Mouse (Mus musculus) kidney, adult 2 months (tissue): ENCODE results near the gene Esrrb. TPM values are rescaled to one million over a fixed set of nuclear protein-coding genes. Genes with fewer than 3 reads are reported as not detected.

Experiments used
- DNase-seq: peaks from one replicate; pipeline ENCODE4 v3.0.0; 2021
- H3K27ac ChIP-seq: fragments of 200-500 bp; 2 replicates; pipeline ENCODE4 v1.5.1; 2012; ENCODE audit warnings: low read depth, low read length, control low read depth, inconsistent platforms; ENCODE audit not compliant: insufficient read depth
- H3K27me3 ChIP-seq: fragments of 200-500 bp; replicated peaks from 2 replicates; pipeline ENCODE4 v1.6.1; 2012; ENCODE audit warnings: mild to moderate bottlenecking, moderate library complexity, low read length, inconsistent platforms; ENCODE audit not compliant: control insufficient read depth, insufficient read depth
- H3K36me3 ChIP-seq: fragments of 200-500 bp; 2 replicates; pipeline ENCODE4 v1.6.1; 2012; ENCODE audit warnings: mild to moderate bottlenecking, moderate library complexity, low read length, inconsistent platforms; ENCODE audit not compliant: control insufficient read depth, insufficient read depth
- H3K4me1 ChIP-seq: fragments of 200-500 bp; 2 replicates; pipeline ENCODE4 v1.6.1; 2011; ENCODE audit warnings: low read length; ENCODE audit not compliant: control insufficient read depth, insufficient read depth
- H3K4me3 ChIP-seq: fragments of 200-500 bp; 2 replicates; pipeline ENCODE4 v1.5.1; 2011; ENCODE audit warnings: mild to moderate bottlenecking, low read depth, low read length, control low read depth; ENCODE audit not compliant: insufficient read depth
- CTCF ChIP-seq: fragments of 200-500 bp; conservative IDR thresholded peaks from 2 replicates; pipeline ENCODE4 v1.5.1; 2011; ENCODE audit warnings: low read depth, mild to moderate bottlenecking, control low read depth, low read length, moderate library complexity, mixed read lengths; ENCODE audit not compliant: insufficient read depth, insufficient read length
- POLR2A ChIP-seq: fragments of 200-500 bp; IDR thresholded peaks from one replicate; pipeline ENCODE4 v1.6.1; 2011; ENCODE audit warnings: low read depth, low read length, control low read depth
- WGBS: fragments of 180-500 bp; shearing (Covaris S2); methylation state at CpG from one replicate; pipeline ENCODE4 v1.1.7; 2018; 5-methylcytosine and 5-hydroxymethylcytosine counted together
- polyA plus RNA-seq: library from polyadenylated mRNA; depleted of rRNA; stranded (reverse); fragments of >200 nt; gene quantifications from 2 replicates; pipeline ENCODE4 v1.2.3, GENCODE M21; 2012

Gene Esrrb
- polyA plus RNA-seq, 1 experiment: 16.7 TPM

GRCm38 (mm10) chr12:86336887-86337286 is 24.0 kb upstream of the Esrrb start:
- H3K27me3 ChIP-seq: no peaks in the 10 kb centered on the region
- TF ChIP-seq CTCF: no peak
- TF ChIP-seq POLR2A: no peak
- H3K27ac ChIP-seq: no peak overlapping the region
- 51% methylated on average over 7 of the region's 7 CpGs for WGBS
- H3K36me3 ChIP-seq: no peaks in the 10 kb centered on the region
- no peak overlapping the region for H3K4me3 ChIP-seq
- no peak for DNase-seq
- no peaks in the 10 kb centered on the region for H3K4me1 ChIP-seq

DNA sequence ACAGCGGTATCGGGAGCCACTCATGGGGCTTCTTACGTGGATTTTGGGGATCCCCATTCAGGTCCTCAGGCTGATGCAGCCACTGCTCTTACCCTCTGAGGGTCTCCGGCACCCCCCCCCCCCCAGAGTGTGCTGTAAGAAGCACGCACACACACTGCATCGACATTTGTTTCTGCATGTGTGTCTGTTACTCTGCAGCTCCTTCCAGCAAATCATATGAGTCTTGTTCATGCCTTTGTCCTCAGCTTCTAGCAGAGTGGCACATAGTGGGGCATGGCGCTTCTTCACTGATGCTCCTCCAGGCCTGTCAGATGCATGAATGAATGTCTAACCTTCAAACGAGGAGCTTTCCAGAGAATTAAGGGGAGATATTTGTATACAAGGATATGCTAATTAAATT is 11.4 kb upstream of the Esrrb start:
- H3K27me3 ChIP-seq: no peaks in the 10 kb centered on the region
- no peaks in the 10 kb centered on the region for H3K4me1 ChIP-seq
- DNase-seq: no peak
- H3K36me3 ChIP-seq: no peaks in the 10 kb centered on the region
- no peak overlapping the region for H3K27ac ChIP-seq
- TF ChIP-seq CTCF: no peak
- no peak for TF ChIP-seq POLR2A
- 84% methylated on average over 8 of the region's 8 CpGs for WGBS
- H3K4me3 ChIP-seq: no peak overlapping the region

DNA sequence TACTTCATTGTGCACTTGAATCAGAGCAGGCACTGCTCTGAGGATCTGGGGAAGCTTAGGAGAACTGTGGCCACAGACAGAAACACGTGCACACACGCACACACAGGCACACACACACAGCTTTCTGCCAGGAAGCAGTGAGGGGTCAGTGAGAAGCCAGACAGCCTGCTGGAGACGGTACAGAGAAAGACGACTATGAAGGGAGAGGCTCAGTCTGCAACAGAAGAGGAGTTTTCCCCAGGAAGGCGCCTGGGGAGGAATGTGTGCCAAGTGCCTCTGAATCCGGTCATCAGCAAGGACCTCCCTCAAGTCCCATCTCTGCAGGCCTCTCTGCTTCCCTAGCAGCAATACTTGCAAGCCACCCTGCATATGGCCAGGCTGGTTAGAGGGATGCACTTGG is 1.5 kb upstream of the Esrrb start:
- no peaks in the 10 kb centered on the region for H3K27me3 ChIP-seq
- H3K4me1 ChIP-seq: no peaks in the 10 kb centered on the region
- H3K27ac ChIP-seq: no peak overlapping the region
- no peak overlapping the region for H3K4me3 ChIP-seq
- H3K36me3 ChIP-seq: no peaks in the 10 kb centered on the region
- no peak for DNase-seq
- no peak for TF ChIP-seq POLR2A
- no peak for TF ChIP-seq CTCF
- 60% methylated on average over 6 of the region's 6 CpGs for WGBS

GRCm38 (mm10) chr12:86359873-86360272 is 1.0 kb upstream of the Esrrb start:
- Histone ChIP-seq H3K36me3 (no peaks in the 10 kb centered on the region), H3K27me3 (no peaks in the 10 kb centered on the region), H3K27ac (no peak overlapping the region), H3K4me3 (no peak overlapping the region), H3K4me1 (no peaks in the 10 kb centered on the region)
- 80% methylated on average over 8 of the region's 8 CpGs for WGBS
- no peak for DNase-seq
- TF ChIP-seq POLR2A: no peak

DNA sequence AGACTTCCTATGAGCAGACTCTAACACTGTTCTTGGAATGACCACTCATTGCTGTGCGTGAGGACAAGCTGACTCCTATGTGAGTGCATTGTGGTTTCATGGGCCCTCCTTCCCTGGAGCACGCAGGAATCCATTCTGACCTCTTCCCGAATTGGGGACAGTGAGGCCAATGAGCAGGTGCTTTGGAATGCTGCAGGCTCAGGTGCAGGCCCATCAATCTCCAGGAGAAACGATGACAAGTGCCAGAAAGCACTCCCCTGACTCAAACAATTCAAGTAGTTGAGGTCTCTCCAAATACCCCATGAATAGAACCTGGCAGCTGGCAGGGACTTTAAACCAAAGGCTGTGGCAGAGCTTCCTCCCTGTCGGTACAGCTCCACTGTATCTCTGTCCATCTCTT is 3.4 kb downstream of the Esrrb start:
- no peaks in the 10 kb centered on the region for H3K4me1 ChIP-seq
- TF ChIP-seq POLR2A (no peak), CTCF (no peak)
- 22% methylated on average over 5 of the region's 5 CpGs for WGBS

GRCm38 (mm10) chr12:86364756-86365155 is 3.8 kb downstream of the Esrrb start:
- Histone ChIP-seq H3K36me3 (no peaks in the 10 kb centered on the region), H3K27me3 (no peaks in the 10 kb centered on the region), H3K4me3 (no peak overlapping the region), H3K27ac (no peak overlapping the region), H3K4me1 (no peaks in the 10 kb centered on the region)
- 27% methylated on average over 5 of the region's 5 CpGs for whole genome bisulfite sequencing
- TF ChIP-seq POLR2A (no peak), CTCF (no peak)
- no peak for DNase-seq

More for the DNA sequence above, 3.4 kb downstream of the Esrrb start:
- no peak overlapping the region for H3K27ac ChIP-seq
- no peaks in the 10 kb centered on the region for H3K36me3 ChIP-seq
- no peaks in the 10 kb centered on the region for H3K27me3 ChIP-seq
- DNase-seq: no peak
- no peak overlapping the region for H3K4me3 ChIP-seq

DNA sequence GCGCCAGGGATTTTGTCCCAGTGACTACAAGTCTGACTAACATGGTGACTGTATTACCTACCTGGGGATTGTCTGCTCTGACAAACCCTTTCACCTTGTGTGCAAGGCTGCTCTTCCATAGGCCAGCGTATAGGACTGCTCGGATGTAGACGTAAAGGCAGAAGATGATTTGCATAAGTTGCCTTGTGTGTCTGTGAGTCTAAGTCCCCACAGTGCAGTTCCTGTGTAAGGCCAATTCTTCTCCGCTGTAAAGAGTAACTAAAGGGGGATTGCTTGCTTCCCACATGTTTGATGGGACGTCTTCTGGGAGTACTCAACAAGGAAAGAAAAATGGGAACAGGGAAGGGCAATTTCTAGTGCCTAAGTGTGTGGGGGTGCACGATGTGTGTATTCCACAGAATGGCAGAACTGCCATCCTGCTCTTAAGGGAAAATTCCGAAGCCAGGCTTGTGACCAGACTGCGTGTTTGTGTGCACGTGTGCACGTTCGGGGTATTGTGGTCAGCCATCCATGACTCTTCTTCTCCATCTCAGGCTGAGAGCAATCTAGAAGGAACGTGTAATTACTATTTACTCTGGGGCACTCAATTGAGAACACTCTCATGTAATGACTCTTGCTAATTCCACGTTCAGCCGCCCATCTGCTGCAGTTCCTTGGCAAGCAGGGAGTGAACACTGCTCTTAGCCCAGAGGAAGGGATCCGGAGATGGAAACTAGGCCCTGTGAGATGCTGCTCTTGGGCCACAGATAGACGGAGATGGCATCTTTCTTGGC is 9.9 kb downstream of the Esrrb start:
- 56% methylated on average over 17 of the region's 17 CpGs for WGBS
- no peaks in the 10 kb centered on the region for H3K36me3 ChIP-seq
- H3K4me1 ChIP-seq: no peaks in the 10 kb centered on the region
- DNase-seq: peak; percentile 47
- no peaks in the 10 kb centered on the region for H3K27me3 ChIP-seq
- no peak overlapping the region for H3K4me3 ChIP-seq
- H3K27ac ChIP-seq: no peak overlapping the region
- no peak for TF ChIP-seq POLR2A
- TF ChIP-seq CTCF: no peak
